Mouse (Mus musculus): ENCODE data around the gene Gjb3.

- no peak for TF ChIP-seq CTCF (IDR thresholded peaks at IDR 0.05; ENCODE audit: borderline replicate concordance, control insufficient read depth, extremely low read depth, insufficient read depth, low read length, poor library complexity)
- TF ChIP-seq POLR2A (IDR thresholded peaks at IDR 0.05; ENCODE audit: control insufficient read depth, extremely low read depth, insufficient read depth, low read length, poor library complexity) = no peak
Observed at GRCm38 (mm10) chr4:127365433-127365832, 34.8 kb upstream of the Gjb3 start.

Data from thymus, adult 2 months (tissue).